Mouse (Mus musculus) heart, embryonic 11.5 days (tissue): ENCODE measurements around the gene Utf1. TPM values are rescaled to one million over a fixed set of nuclear protein-coding genes. Genes with fewer than 3 reads are reported as not detected.

Source experiments
- ATAC-seq: fragments of 200-750 bp; cut with Nextera tagmentation; replicated peaks from 2 replicates; pipeline ENCODE4 v1.8.0; 2017; ENCODE audit warnings: moderate library complexity; ENCODE audit not compliant: insufficient number of reproducible peaks, low FRiP score, low TSS enrichment
- H3K27ac ChIP-seq: fragments of 300-500 bp; sonication (generic); 2 replicates; pipeline ENCODE4 v1.5.1; 2014; ENCODE audit warnings: mild to moderate bottlenecking, low read depth, low read length
- H3K27me3 ChIP-seq: fragments of 300-500 bp; sonication (generic); 2 replicates; pipeline ENCODE4 v1.6.1; 2014; ENCODE audit warnings: mild to moderate bottlenecking, low read length, mixed read lengths; ENCODE audit not compliant: control insufficient read depth, insufficient read depth
- H3K36me3 ChIP-seq: fragments of 300-500 bp; sonication (generic); 2 replicates; pipeline ENCODE4 v1.6.1; 2014; ENCODE audit warnings: mild to moderate bottlenecking, low read length, moderate library complexity, mixed read lengths; ENCODE audit not compliant: control insufficient read depth, insufficient read depth
- H3K4me1 ChIP-seq: fragments of 300-500 bp; sonication (generic); 2 replicates; pipeline ENCODE4 v1.6.1; 2014; ENCODE audit warnings: low read length; ENCODE audit not compliant: control insufficient read depth, insufficient read depth
- H3K4me2 ChIP-seq: fragments of 300-500 bp; sonication (generic); 2 replicates; pipeline ENCODE4 v1.6.1; 2014; ENCODE audit warnings: mild to moderate bottlenecking, moderate library complexity
- H3K4me3 ChIP-seq: fragments of 300-500 bp; sonication (generic); 2 replicates; pipeline ENCODE4 v1.5.1; 2014; ENCODE audit warnings: low read depth, low read length
- H3K9ac ChIP-seq: fragments of 300-500 bp; sonication (generic); 2 replicates; pipeline ENCODE4 v1.6.1; 2014; ENCODE audit warnings: mild to moderate bottlenecking, low read depth, low read length, moderate library complexity
- H3K9me3 ChIP-seq: fragments of 300-500 bp; sonication (generic); replicated peaks from 2 replicates; pipeline ENCODE4 v1.6.1; 2016; ENCODE audit warnings: low read length; ENCODE audit not compliant: control insufficient read depth
- WGBS: fragments of 180-500 bp; shearing (Covaris S2); extraction: QIAGEN DNeasy Blood & Tissue Kit; methylation state at CpG from one replicate; pipeline ENCODE4 v1.1.7; 2014; ENCODE audit not compliant: insufficient replicate concordance; 5-methylcytosine and 5-hydroxymethylcytosine counted together
- polyA plus RNA-seq: library from polyadenylated mRNA; unstranded; fragments of >200 nt; fragmentation: Nextera tagmentation; extraction: Ambion mirVana; gene quantifications from 2 replicates; pipeline ENCODE4 v1.2.1, GENCODE M21; 2014

Utf1 gene
- polyA plus RNA-seq, 1 experiment from 2014 or later, result not detected

DNA sequence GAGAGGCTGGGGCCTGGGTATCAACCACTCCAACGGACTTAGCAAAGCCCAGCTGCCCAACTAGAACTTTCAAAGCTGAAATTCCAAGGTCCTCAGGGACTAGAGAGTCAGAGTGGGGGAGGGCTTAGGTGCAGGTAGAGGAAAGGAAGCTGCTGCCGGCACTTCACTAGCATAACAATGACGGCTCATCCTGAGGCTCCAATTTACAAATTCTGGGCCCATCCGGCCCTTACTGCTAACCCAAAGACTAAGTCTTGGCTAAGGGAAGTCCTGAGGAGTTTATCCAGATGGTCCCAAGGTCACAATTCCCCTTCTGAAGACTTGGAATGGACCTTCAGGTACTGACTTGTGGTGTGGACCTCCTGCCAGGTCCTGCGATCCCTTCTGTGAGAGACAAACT lies 1.9 kb downstream of the Utf1 start:
- Histone ChIP-seq H3K4me3 (no peak overlapping the region), H3K4me1 (peaks cover 2% of the 10 kb centered on the region; the same call in 1 of the 2 replicates), H3K36me3 (no peaks in the 10 kb centered on the region), H3K27ac (no peak overlapping the region), H3K27me3 (peaks cover 67% of the 10 kb centered on the region), H3K9ac (no peak overlapping the region), H3K4me2 (no peak overlapping the region), H3K9me3 (no peaks in the 10 kb centered on the region)
- WGBS, result 13% methylated on average over 5 of the region's 5 CpGs
- ATAC-seq, result no peak

DNA sequence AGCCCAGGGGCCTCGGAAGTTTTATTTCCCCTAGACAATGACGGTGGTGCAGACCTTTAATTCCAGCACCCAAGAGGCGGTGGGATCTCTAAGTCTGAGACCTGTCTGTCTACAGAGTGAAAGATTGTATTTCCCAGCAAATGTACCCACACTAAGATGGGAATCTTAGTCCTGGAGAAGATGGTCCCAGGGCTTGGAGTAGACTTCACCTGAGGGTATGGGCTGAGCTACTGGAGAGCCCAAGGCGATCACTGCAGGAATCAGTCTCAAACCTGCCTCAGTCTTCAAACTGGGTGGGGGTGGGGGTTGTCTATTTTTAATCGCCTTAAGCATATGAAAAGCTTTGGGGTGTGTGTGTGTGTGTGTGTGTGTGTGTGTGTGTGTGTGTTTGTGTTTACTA lies 2.4 kb downstream of the Utf1 start:
- peaks cover 2% of the 10 kb centered on the region; the same call in 1 of the 2 replicates for H3K4me1 ChIP-seq
- no peak overlapping the region for H3K4me3 ChIP-seq
- no peak overlapping the region for H3K27ac ChIP-seq
- 28% methylated on average over 5 of the region's 5 CpGs for WGBS
- no peaks in the 10 kb centered on the region for H3K9me3 ChIP-seq
- peaks cover 63% of the 10 kb centered on the region for H3K27me3 ChIP-seq
- no peak for ATAC-seq
- no peak overlapping the region for H3K4me2 ChIP-seq
- no peaks in the 10 kb centered on the region for H3K36me3 ChIP-seq
- H3K9ac ChIP-seq, result no peak overlapping the region

DNA sequence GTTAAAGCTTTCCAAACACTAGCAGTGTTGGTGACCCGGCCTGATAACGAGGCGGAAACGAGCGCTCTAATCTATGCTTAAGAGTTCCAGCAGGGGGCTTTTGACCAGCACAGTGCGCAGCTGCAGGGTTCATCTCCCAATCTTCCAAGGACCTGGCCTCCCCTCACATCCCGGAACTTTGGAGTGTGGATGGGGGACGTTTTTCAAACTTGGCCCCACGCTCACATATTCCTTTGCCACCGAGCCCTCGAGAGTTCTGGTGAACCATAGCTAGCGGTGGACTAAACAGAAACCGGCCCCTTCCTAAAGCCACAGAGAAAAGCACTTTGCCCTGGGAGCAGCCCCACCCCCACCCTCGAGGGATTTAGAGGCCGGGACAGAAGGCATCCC lies 6.3 kb downstream of the Utf1 start:
- peaks cover 2% of the 10 kb centered on the region; the same call in 1 of the 2 replicates for H3K4me1 ChIP-seq
- peak overlapping the region; percentile 72 for H3K9ac ChIP-seq

DNA sequence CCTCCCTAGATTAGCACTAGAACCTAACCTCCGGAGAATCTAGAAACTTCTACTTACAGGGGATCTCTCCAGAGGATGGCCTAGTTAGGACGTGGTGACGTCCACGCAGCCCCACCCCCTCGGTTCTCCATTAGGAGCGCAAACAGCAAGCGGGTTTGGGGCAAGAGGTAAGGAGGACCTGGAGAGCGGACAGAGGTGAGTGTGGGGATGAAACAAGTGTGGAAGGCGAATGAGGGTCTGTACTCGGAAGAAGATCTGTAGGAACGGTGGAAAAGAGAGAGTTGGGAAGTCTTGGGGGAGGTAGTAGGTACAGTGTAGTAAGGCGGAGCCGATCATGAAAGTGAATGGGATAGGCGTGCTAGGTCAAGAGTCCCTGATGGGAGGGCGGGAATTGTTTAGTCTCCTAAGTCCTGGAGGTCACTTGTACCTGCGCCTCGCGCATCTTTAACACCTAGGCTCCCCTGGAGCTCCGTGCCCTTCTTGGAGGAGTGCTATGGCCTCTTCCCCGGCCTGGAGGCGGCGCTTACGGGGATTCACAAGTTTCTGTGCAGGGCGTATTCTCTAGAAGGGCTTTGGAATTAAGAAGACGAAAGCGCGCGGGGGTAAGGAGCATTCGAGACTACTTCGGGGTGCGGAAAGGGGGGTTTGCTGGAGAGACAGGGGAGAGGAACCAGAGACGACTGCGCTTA lies 6.8 kb downstream of the Utf1 start:
- H3K4me3 ChIP-seq, result peak overlapping the region; percentile 61
- under 1% methylated on average over 33 of the region's 33 CpGs for WGBS
- peak overlapping the region; percentile 93 for H3K4me2 ChIP-seq
- no peaks in the 10 kb centered on the region for H3K36me3 ChIP-seq
- peaks cover 2% of the 10 kb centered on the region; the same call in 1 of the 2 replicates for H3K4me1 ChIP-seq
- H3K9me3 ChIP-seq, result no peaks in the 10 kb centered on the region
- ATAC-seq, result peak; percentile 69
- peak overlapping the region; percentile 72 for H3K9ac ChIP-seq
- peak overlapping the region; percentile 41 for H3K27ac ChIP-seq
- H3K27me3 ChIP-seq, result peaks cover 24% of the 10 kb centered on the region

More for the DNA sequence above, 6.3 kb downstream of the Utf1 start:
- ATAC-seq, result peak; percentile 56; the same call in 1 of the 2 replicates
- H3K27me3 ChIP-seq, result peaks cover 26% of the 10 kb centered on the region
- H3K36me3 ChIP-seq, result no peaks in the 10 kb centered on the region
- peak overlapping the region; percentile 22 for H3K27ac ChIP-seq
- peak overlapping the region; percentile 61 for H3K4me3 ChIP-seq
- WGBS, result under 1% methylated on average over 15 of the region's 15 CpGs
- H3K4me2 ChIP-seq, result peak overlapping the region; percentile 93
- no peaks in the 10 kb centered on the region for H3K9me3 ChIP-seq

DNA sequence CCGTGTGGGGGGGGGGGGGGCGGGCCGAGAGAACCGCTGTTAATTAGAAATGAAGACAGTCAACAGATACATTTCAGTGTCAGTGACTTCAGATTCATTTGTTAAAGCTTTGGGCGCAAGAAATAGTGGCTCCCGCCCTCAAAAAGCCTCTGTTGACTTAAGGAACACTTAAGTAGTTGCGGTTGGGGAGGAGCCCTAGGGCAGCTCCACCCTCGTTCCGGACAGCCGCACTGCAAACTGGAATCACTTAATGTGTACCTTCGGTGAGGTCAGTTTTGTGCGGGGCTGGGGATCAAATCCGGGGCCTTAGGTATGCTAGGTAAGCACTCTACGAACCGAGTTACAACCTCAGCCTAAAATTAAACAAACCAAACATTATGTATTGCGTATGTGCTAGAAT lies 7.5 kb downstream of the Utf1 start:
- Histone ChIP-seq H3K4me1 (peaks cover 2% of the 10 kb centered on the region; the same call in 1 of the 2 replicates), H3K36me3 (no peaks in the 10 kb centered on the region), H3K9ac (peak overlapping the region; percentile 72), H3K4me3 (peak overlapping the region; percentile 61), H3K27ac (no peak overlapping the region), H3K9me3 (no peaks in the 10 kb centered on the region), H3K4me2 (peak overlapping the region; percentile 93), H3K27me3 (peaks cover 24% of the 10 kb centered on the region)
- 3% methylated on average over 16 of the region's 16 CpGs for WGBS
- ATAC-seq, result no peak

DNA sequence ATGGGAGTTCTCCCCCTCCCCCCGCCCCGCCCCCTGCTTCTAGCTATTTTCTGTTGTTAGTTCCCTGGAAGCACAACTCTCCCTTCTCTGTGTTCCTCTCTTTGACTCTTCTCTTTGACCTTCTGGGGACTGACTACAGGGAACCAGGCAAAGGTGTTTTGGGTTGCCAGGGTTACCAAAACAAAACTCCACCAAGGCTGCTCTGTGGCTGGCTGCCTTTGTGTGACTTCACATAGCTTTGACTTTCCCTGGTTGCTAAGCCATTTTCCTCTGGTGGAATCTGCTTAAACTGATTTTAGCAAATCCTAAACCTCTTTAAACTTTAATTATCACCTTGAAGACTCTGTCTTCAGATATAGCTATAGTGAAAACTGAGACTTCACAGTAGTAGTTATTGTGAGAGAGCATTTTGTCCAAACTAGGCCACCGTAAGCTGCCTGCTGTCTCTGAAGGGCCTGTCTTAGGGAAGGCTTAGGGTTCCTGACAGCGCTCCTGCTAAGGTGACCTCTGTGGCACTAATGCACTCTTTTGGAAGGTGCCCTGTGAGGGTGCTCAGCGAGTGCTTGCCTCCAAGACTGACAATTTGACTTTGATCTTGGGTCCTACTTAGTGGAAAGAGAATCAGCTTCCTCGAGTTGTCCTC lies 8.5 kb downstream of the Utf1 start:
- H3K4me2 ChIP-seq, result peak overlapping the region; percentile 93; the same call in 1 of the 2 replicates
- H3K4me1 ChIP-seq, result peaks cover 2% of the 10 kb centered on the region; the same call in 1 of the 2 replicates
- no peak overlapping the region for H3K4me3 ChIP-seq
- WGBS, result 56% methylated on average over 6 of the region's 6 CpGs
- no peak overlapping the region for H3K9ac ChIP-seq
- no peak overlapping the region for H3K27ac ChIP-seq
- ATAC-seq, result no peak
- no peaks in the 10 kb centered on the region for H3K36me3 ChIP-seq
- H3K27me3 ChIP-seq, result peaks cover 25% of the 10 kb centered on the region
- H3K9me3 ChIP-seq, result no peaks in the 10 kb centered on the region

DNA sequence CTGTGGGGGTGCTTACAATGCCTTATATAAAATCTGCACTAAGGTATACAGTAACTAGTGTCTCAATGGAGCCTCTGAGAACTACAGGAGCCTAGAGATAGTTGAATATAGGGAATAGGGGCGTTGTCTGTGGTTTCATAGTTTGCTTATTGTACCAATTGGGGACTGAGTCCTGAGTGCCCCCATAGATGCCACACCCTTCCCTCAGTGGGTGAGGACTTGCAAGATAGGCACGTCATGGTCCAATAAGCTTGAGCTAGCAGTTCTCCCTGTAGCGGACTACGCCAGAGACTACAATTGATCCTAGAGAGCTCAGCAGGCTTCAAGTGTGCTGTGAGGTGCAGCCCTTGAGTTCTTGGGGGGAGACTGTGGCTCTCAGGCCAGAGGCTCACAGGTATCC lies 11.9 kb downstream of the Utf1 start:
- Histone ChIP-seq H3K36me3 (no peaks in the 10 kb centered on the region), H3K27me3 (peaks cover 37% of the 10 kb centered on the region), H3K9me3 (no peaks in the 10 kb centered on the region), H3K27ac (no peak overlapping the region), H3K9ac (no peak overlapping the region), H3K4me3 (no peak overlapping the region), H3K4me1 (peaks cover 9% of the 10 kb centered on the region), H3K4me2 (no peak overlapping the region)
- no peak for ATAC-seq
- 79% methylated on average over 4 of the region's 4 CpGs for WGBS

DNA sequence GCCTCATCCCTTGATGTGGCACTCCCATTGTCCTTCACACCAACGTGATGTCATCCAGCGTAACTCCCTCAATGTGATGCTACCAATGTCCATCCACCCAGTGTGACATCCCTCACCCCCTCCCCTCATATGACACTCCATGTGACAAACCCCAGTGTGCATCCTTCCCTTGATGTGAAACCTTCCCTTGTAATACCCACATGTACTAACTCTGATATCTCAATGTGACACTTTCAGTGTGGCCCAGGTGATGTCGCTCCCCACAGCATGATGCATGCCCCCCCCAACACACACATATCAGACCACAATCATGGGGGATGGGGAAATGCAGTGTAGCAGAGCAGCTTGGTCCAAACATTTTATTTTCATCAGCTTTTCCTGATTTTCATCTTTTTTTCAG lies 13.1 kb downstream of the Utf1 start:
- Histone ChIP-seq H3K9me3 (no peaks in the 10 kb centered on the region), H3K9ac (no peak overlapping the region), H3K27me3 (peaks cover 43% of the 10 kb centered on the region), H3K27ac (no peak overlapping the region), H3K4me2 (no peak overlapping the region), H3K4me1 (peaks cover 9% of the 10 kb centered on the region), H3K4me3 (no peak overlapping the region), H3K36me3 (no peaks in the 10 kb centered on the region)
- no peak for ATAC-seq
- 66% methylated on average over 3 of the region's 3 CpGs for WGBS
